Mouse (Mus musculus): ENCODE measurements around the gene Igfals.

DNA sequence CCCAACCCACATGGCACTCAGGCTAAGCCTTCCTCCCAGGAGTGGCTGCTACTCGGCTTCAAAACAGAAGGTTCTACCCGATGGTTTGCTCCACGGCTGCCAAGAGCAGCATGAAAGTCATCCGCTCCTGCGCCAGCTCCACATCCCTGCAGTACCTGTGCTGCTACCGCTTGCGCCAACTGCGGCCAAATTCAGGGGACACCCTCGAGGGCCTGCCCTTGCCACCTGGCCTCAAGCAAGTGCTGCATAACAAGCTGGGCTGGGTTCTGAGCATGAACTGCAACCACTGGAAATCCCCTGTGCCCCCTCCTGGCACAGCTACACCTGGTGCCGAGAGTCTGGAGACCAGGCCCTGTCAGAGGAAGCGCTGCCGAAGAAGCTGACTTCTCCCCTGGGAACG, 25.5 kb downstream of the Igfals start:
- TF ChIP-seq CTCF (IDR thresholded peaks at IDR 0.05; ENCODE audit: control insufficient read depth, insufficient read depth, low read length) (no peak), POLR2A (IDR thresholded peaks at IDR 0.05; ENCODE audit: borderline replicate concordance, control insufficient read depth, low read depth, low read length) (0 out of 2 replicates have a peak, but pooled peaks have one; percentile 4)

All from bone marrow, adult 2 months (tissue).